Mouse (Mus musculus): ENCODE results near the gene Tshz3. TPM values are rescaled to one million over a fixed set of nuclear protein-coding genes. Genes with fewer than 3 reads are reported as not detected.

The Tshz3 gene
- polyA plus RNA-seq, 1 experiment from 2014 or later: 17.9 TPM

GRCm38 (mm10) chr7:36720830-36721229 lies 22.9 kb downstream of the Tshz3 start:
- Histone ChIP-seq H3K4me2 (replicated peaks; ENCODE audit: low read depth, low read length) (no peak overlapping the region), H3K27me3 (ENCODE audit: control insufficient read depth, insufficient read depth, low read length) (no peaks in the 10 kb centered on the region), H3K27ac (ENCODE audit: low read depth, low read length) (no peak overlapping the region), H3K4me3 (ENCODE audit: low read length) (no peak overlapping the region), H3K36me3 (ENCODE audit: control insufficient read depth, insufficient read depth, low read length) (no peaks in the 10 kb centered on the region), H3K9ac (ENCODE audit: low read depth, low read length) (no peak overlapping the region), H3K4me1 (ENCODE audit: control insufficient read depth, insufficient read depth, low read length) (no peaks in the 10 kb centered on the region), H3K9me3 (ENCODE audit: control insufficient read depth, low read length) (no peaks in the 10 kb centered on the region)
- peak; percentile 46; the same call in 1 of the 2 replicates for ATAC-seq (ENCODE audit: low FRiP score, low TSS enrichment)
- WGBS: 24% methylated on average over 9 of the region's 9 CpGs

- no peaks in the 10 kb centered on the region for H3K9me3 ChIP-seq (ENCODE audit: control insufficient read depth, low read length)
- H3K4me2 ChIP-seq (replicated peaks; ENCODE audit: low read depth, low read length): no peak overlapping the region
- H3K4me3 ChIP-seq (ENCODE audit: low read length): no peak overlapping the region
- H3K4me1 ChIP-seq (ENCODE audit: control insufficient read depth, insufficient read depth, low read length): peaks cover 1% of the 10 kb centered on the region; the same call in 1 of the 2 replicates
- no peaks in the 10 kb centered on the region for H3K27me3 ChIP-seq (ENCODE audit: control insufficient read depth, insufficient read depth, low read length)
- H3K36me3 ChIP-seq (ENCODE audit: control insufficient read depth, insufficient read depth, low read length): no peaks in the 10 kb centered on the region
- ATAC-seq (ENCODE audit: low FRiP score, low TSS enrichment): no peak
- no peak overlapping the region for H3K9ac ChIP-seq (ENCODE audit: low read depth, low read length)
- WGBS: 85% methylated on average over 14 of the region's 14 CpGs
- no peak overlapping the region for H3K27ac ChIP-seq (ENCODE audit: low read depth, low read length)
Measured at GRCm38 (mm10) chr7:36736303-36737050, 38.6 kb downstream of the Tshz3 start.

- H3K4me1 ChIP-seq (ENCODE audit: control insufficient read depth, insufficient read depth, low read length): no peaks in the 10 kb centered on the region
- H3K36me3 ChIP-seq (ENCODE audit: control insufficient read depth, insufficient read depth, low read length): no peaks in the 10 kb centered on the region
- no peak overlapping the region for H3K27ac ChIP-seq (ENCODE audit: low read depth, low read length)
- no peak overlapping the region for H3K4me2 ChIP-seq (replicated peaks; ENCODE audit: low read depth, low read length)
- no peak overlapping the region for H3K9ac ChIP-seq (ENCODE audit: low read depth, low read length)
- no peak for ATAC-seq (ENCODE audit: low FRiP score, low TSS enrichment)
- no peak overlapping the region for H3K4me3 ChIP-seq (ENCODE audit: low read length)
- no peaks in the 10 kb centered on the region for H3K9me3 ChIP-seq (ENCODE audit: control insufficient read depth, low read length)
- no peaks in the 10 kb centered on the region for H3K27me3 ChIP-seq (ENCODE audit: control insufficient read depth, insufficient read depth, low read length)
- WGBS: 97% methylated on average over 2 of the region's 2 CpGs
Measured at GRCm38 (mm10) chr7:36751480-36751879, 53.6 kb downstream of the Tshz3 start.

GRCm38 (mm10) chr7:36767501-36768092 lies 69.7 kb downstream of the Tshz3 start:
- Histone ChIP-seq H3K4me2 (replicated peaks; ENCODE audit: low read depth, low read length) (no peak overlapping the region), H3K9me3 (ENCODE audit: control insufficient read depth, low read length) (no peaks in the 10 kb centered on the region), H3K4me1 (ENCODE audit: control insufficient read depth, insufficient read depth, low read length) (no peaks in the 10 kb centered on the region), H3K36me3 (ENCODE audit: control insufficient read depth, insufficient read depth, low read length) (peaks cover 5% of the 10 kb centered on the region; the same call in 1 of the 2 replicates), H3K4me3 (ENCODE audit: low read length) (no peak overlapping the region), H3K9ac (ENCODE audit: low read depth, low read length) (no peak overlapping the region), H3K27ac (ENCODE audit: low read depth, low read length) (no peak overlapping the region), H3K27me3 (ENCODE audit: control insufficient read depth, insufficient read depth, low read length) (no peaks in the 10 kb centered on the region)
- 80% methylated on average over 8 of the region's 8 CpGs for WGBS
- no peak for ATAC-seq (ENCODE audit: low FRiP score, low TSS enrichment)

GRCm38 (mm10) chr7:36773086-36773485 lies 75.2 kb downstream of the Tshz3 start:
- no peak for ATAC-seq (ENCODE audit: low FRiP score, low TSS enrichment)
- H3K9me3 ChIP-seq (ENCODE audit: control insufficient read depth, low read length): no peaks in the 10 kb centered on the region
- H3K27ac ChIP-seq (ENCODE audit: low read depth, low read length): no peak overlapping the region
- no peaks in the 10 kb centered on the region for H3K27me3 ChIP-seq (ENCODE audit: control insufficient read depth, insufficient read depth, low read length)
- H3K4me2 ChIP-seq (replicated peaks; ENCODE audit: low read depth, low read length): no peak overlapping the region
- H3K4me3 ChIP-seq (ENCODE audit: low read length): no peak overlapping the region
- H3K4me1 ChIP-seq (ENCODE audit: control insufficient read depth, insufficient read depth, low read length): no peaks in the 10 kb centered on the region
- H3K9ac ChIP-seq (ENCODE audit: low read depth, low read length): no peak overlapping the region
- H3K36me3 ChIP-seq (ENCODE audit: control insufficient read depth, insufficient read depth, low read length): peaks cover 5% of the 10 kb centered on the region; the same call in 1 of the 2 replicates
- WGBS: 85% methylated on average over 7 of the region's 7 CpGs

GRCm38 (mm10) chr7:36776956-36777355 lies 79.0 kb downstream of the Tshz3 start:
- no peaks in the 10 kb centered on the region for H3K9me3 ChIP-seq (ENCODE audit: control insufficient read depth, low read length)
- no peak overlapping the region for H3K4me2 ChIP-seq (replicated peaks; ENCODE audit: low read depth, low read length)
- H3K27me3 ChIP-seq (ENCODE audit: control insufficient read depth, insufficient read depth, low read length): no peaks in the 10 kb centered on the region
- H3K4me3 ChIP-seq (ENCODE audit: low read length): no peak overlapping the region
- no peak overlapping the region for H3K27ac ChIP-seq (ENCODE audit: low read depth, low read length)
- H3K4me1 ChIP-seq (ENCODE audit: control insufficient read depth, insufficient read depth, low read length): no peaks in the 10 kb centered on the region
- 78% methylated on average over 4 of the region's 4 CpGs for WGBS
- H3K36me3 ChIP-seq (ENCODE audit: control insufficient read depth, insufficient read depth, low read length): no peaks in the 10 kb centered on the region
- no peak for ATAC-seq (ENCODE audit: low FRiP score, low TSS enrichment)
- H3K9ac ChIP-seq (ENCODE audit: low read depth, low read length): no peak overlapping the region

GRCm38 (mm10) chr7:36778456-36778855 lies 80.5 kb downstream of the Tshz3 start:
- H3K4me2 ChIP-seq (replicated peaks; ENCODE audit: low read depth, low read length): no peak overlapping the region
- H3K27ac ChIP-seq (ENCODE audit: low read depth, low read length): no peak overlapping the region
- no peaks in the 10 kb centered on the region for H3K36me3 ChIP-seq (ENCODE audit: control insufficient read depth, insufficient read depth, low read length)
- no peaks in the 10 kb centered on the region for H3K9me3 ChIP-seq (ENCODE audit: control insufficient read depth, low read length)
- H3K4me1 ChIP-seq (ENCODE audit: control insufficient read depth, insufficient read depth, low read length): no peaks in the 10 kb centered on the region
- no peak overlapping the region for H3K4me3 ChIP-seq (ENCODE audit: low read length)
- 87% methylated on average over 11 of the region's 11 CpGs for WGBS
- H3K27me3 ChIP-seq (ENCODE audit: control insufficient read depth, insufficient read depth, low read length): no peaks in the 10 kb centered on the region
- no peak for ATAC-seq (ENCODE audit: low FRiP score, low TSS enrichment)
- no peak overlapping the region for H3K9ac ChIP-seq (ENCODE audit: low read depth, low read length)

- 49% methylated on average over 4 of the region's 4 CpGs for WGBS
- H3K9me3 ChIP-seq (ENCODE audit: control insufficient read depth, low read length): no peaks in the 10 kb centered on the region
- peak; percentile 66 for ATAC-seq (ENCODE audit: low FRiP score, low TSS enrichment)
- H3K36me3 ChIP-seq (ENCODE audit: control insufficient read depth, insufficient read depth, low read length): no peaks in the 10 kb centered on the region
- H3K27me3 ChIP-seq (ENCODE audit: control insufficient read depth, insufficient read depth, low read length): no peaks in the 10 kb centered on the region
- H3K27ac ChIP-seq (ENCODE audit: low read depth, low read length): no peak overlapping the region
- H3K4me1 ChIP-seq (ENCODE audit: control insufficient read depth, insufficient read depth, low read length): 0 out of 2 replicates have a peak, but pooled peaks cover 10% of the 10 kb centered on the region
- no peak overlapping the region for H3K4me3 ChIP-seq (ENCODE audit: low read length)
- no peak overlapping the region for H3K4me2 ChIP-seq (replicated peaks; ENCODE audit: low read depth, low read length)
- H3K9ac ChIP-seq (ENCODE audit: low read depth, low read length): no peak overlapping the region
Measured at GRCm38 (mm10) chr7:36784243-36784773, 86.4 kb downstream of the Tshz3 start.
